Mouse (Mus musculus): ENCODE measurements around the gene Bcl11b. TPM values are rescaled to one million over a fixed set of nuclear protein-coding genes. Genes with fewer than 3 reads are reported as not detected.
A peak's percentile ranks its signal among the peaks of the same experiment; 100 is the strongest.

The Bcl11b gene
- polyA plus RNA-seq, 1 experiment from 2014 or later: 14.1 TPM

GRCm38 (mm10) chr12:107950667-107951179 is 52.7 kb downstream of the Bcl11b start:
- peak overlapping the region; percentile 59 for H3K4me2 ChIP-seq (replicated peaks)
- H3K36me3 ChIP-seq: peaks cover 5% of the 10 kb centered on the region; the same call in 1 of the 2 replicates
- peaks cover 69% of the 10 kb centered on the region for H3K4me1 ChIP-seq
- WGBS: 35% methylated on average over 20 of the region's 20 CpGs
- no peak overlapping the region for H3K27ac ChIP-seq
- H3K27me3 ChIP-seq: peaks cover 5% of the 10 kb centered on the region; the same call in 1 of the 2 replicates
- H3K9ac ChIP-seq: peak overlapping the region; percentile 10; the same call in 1 of the 2 replicates
- ATAC-seq (ENCODE audit: low FRiP score, low read depth): no peak
- no peaks in the 10 kb centered on the region for H3K9me3 ChIP-seq
- H3K4me3 ChIP-seq: no peak overlapping the region

- Histone ChIP-seq H3K27me3 (peaks cover 5% of the 10 kb centered on the region; the same call in 1 of the 2 replicates), H3K27ac (no peak overlapping the region), H3K9me3 (no peaks in the 10 kb centered on the region), H3K9ac (no peak overlapping the region), H3K36me3 (peaks cover 5% of the 10 kb centered on the region; the same call in 1 of the 2 replicates), H3K4me3 (no peak overlapping the region), H3K4me1 (peaks cover 58% of the 10 kb centered on the region), H3K4me2 (replicated peaks) (no peak overlapping the region)
- 60% methylated on average over 10 of the region's 10 CpGs for WGBS
- ATAC-seq (ENCODE audit: low FRiP score, low read depth): no peak
These were observed 54.0 kb downstream of the Bcl11b start for GRCm38 (mm10) chr12:107949416-107949815.

DNA sequence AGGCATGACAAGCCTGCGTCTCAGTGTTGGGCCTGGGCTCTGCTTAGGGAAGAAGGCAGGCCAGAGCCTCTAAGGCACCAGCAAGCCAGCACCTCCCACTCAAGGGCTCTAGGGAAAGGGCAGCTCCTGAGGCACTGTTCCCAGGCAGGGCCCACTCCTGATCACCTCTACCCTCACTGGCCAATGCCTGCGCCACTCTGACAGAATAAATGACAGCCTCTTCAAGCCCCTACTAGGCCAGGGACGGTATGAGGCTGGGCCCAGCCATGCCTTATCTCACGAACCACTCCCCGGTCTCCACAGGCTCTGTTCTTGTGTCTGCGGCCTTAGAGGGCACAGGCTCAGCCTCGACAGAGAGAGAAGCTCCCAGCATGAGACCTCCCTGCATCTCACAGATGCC is 61.3 kb downstream of the Bcl11b start:
- H3K36me3 ChIP-seq: 0 out of 2 replicates have a peak, but pooled peaks cover 5% of the 10 kb centered on the region
- no peaks in the 10 kb centered on the region for H3K9me3 ChIP-seq
- no peak overlapping the region for H3K27ac ChIP-seq
- H3K4me1 ChIP-seq: peaks cover 1% of the 10 kb centered on the region; the same call in 1 of the 2 replicates
- 83% methylated on average over 7 of the region's 7 CpGs for WGBS
- ATAC-seq (ENCODE audit: low FRiP score, low read depth): no peak
- no peak overlapping the region for H3K9ac ChIP-seq
- H3K27me3 ChIP-seq: no peaks in the 10 kb centered on the region
- no peak overlapping the region for H3K4me3 ChIP-seq
- H3K4me2 ChIP-seq (replicated peaks): no peak overlapping the region

DNA sequence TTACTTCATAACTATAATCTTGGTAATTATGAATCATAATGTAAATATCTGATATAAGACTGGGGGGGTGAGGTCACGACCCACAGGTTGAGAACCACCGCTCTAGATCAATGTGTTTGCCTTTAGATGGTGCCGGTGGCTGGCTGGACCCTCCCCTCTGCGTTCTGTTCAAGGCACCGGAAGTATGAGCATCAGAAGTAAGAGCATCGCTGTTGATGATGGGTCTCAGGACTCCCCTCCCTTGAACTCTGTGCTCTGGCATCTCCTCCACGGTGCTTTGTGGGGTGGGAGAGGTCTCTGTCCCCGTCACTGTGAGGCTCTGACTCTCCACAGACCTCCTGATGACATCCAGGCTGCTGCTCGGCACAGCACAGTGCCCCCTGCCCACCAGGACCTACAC is 62.6 kb downstream of the Bcl11b start:
- Histone ChIP-seq H3K9ac (no peak overlapping the region), H3K4me2 (replicated peaks) (no peak overlapping the region), H3K9me3 (no peaks in the 10 kb centered on the region), H3K4me1 (peaks cover 3% of the 10 kb centered on the region; the same call in 1 of the 2 replicates), H3K36me3 (0 out of 2 replicates have a peak, but pooled peaks cover under 1% of the 10 kb centered on the region), H3K27me3 (no peaks in the 10 kb centered on the region), H3K27ac (no peak overlapping the region), H3K4me3 (no peak overlapping the region)
- 91% methylated on average over 9 of the region's 9 CpGs for WGBS
- ATAC-seq (ENCODE audit: low FRiP score, low read depth): no peak

GRCm38 (mm10) chr12:107939177-107939576 is 64.2 kb downstream of the Bcl11b start:
- Histone ChIP-seq H3K27ac (no peak overlapping the region), H3K9ac (no peak overlapping the region), H3K9me3 (no peaks in the 10 kb centered on the region), H3K36me3 (no peaks in the 10 kb centered on the region), H3K27me3 (no peaks in the 10 kb centered on the region), H3K4me1 (peaks cover 4% of the 10 kb centered on the region), H3K4me2 (replicated peaks) (no peak overlapping the region), H3K4me3 (no peak overlapping the region)
- ATAC-seq (ENCODE audit: low FRiP score, low read depth): no peak
- 72% methylated on average over 4 of the region's 4 CpGs for WGBS

DNA sequence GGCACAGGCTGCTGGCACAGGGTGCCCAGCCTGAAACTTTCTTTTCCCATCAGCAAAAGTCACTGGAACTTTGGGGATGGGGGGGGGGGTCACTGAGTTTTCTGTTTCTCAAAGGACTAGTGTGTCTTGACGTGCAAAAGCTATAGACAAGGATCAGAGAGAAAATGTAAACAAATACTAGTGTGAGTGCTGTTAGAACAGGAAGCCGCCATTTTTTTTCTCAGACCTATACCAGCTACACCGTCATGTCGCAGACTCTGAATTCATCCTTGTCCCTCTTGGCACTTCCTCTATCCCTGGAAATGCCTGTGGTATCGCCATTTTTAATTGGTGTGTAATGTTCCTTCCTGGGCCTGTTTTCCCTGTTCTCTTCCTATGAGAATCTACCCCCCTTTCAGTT is 66.4 kb downstream of the Bcl11b start:
- no peak overlapping the region for H3K4me2 ChIP-seq (replicated peaks)
- ATAC-seq (ENCODE audit: low FRiP score, low read depth): no peak
- H3K4me1 ChIP-seq: peaks cover 25% of the 10 kb centered on the region
- H3K9ac ChIP-seq: no peak overlapping the region
- H3K27me3 ChIP-seq: no peaks in the 10 kb centered on the region
- H3K4me3 ChIP-seq: no peak overlapping the region
- H3K36me3 ChIP-seq: no peaks in the 10 kb centered on the region
- 85% methylated on average over 5 of the region's 5 CpGs for WGBS
- no peak overlapping the region for H3K27ac ChIP-seq
- H3K9me3 ChIP-seq: no peaks in the 10 kb centered on the region

DNA sequence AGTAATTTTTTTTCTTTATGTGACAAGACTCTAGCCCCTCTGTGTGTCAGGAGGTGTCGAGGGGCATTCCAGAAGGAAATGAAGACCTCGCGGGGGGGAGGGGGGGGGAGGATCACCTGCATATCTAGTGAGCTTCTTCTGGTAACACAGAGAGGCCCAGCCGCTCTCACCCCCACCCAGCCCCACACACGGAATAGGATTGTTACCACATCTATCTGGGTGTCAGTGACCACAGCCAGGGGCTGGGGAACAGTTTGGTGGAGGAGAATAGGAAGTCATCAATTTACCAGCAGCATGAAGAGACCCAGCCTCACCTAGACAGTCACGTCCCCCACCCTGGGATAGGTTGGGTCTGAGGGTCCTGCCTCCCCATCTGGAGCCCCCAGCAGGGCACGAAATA is 67.0 kb downstream of the Bcl11b start:
- Histone ChIP-seq H3K9ac (no peak overlapping the region), H3K4me1 (peaks cover 31% of the 10 kb centered on the region), H3K4me2 (replicated peaks) (no peak overlapping the region), H3K27ac (no peak overlapping the region), H3K9me3 (no peaks in the 10 kb centered on the region), H3K27me3 (no peaks in the 10 kb centered on the region), H3K36me3 (no peaks in the 10 kb centered on the region), H3K4me3 (no peak overlapping the region)
- ATAC-seq (ENCODE audit: low FRiP score, low read depth): no peak
- WGBS: 76% methylated on average over 7 of the region's 7 CpGs

DNA sequence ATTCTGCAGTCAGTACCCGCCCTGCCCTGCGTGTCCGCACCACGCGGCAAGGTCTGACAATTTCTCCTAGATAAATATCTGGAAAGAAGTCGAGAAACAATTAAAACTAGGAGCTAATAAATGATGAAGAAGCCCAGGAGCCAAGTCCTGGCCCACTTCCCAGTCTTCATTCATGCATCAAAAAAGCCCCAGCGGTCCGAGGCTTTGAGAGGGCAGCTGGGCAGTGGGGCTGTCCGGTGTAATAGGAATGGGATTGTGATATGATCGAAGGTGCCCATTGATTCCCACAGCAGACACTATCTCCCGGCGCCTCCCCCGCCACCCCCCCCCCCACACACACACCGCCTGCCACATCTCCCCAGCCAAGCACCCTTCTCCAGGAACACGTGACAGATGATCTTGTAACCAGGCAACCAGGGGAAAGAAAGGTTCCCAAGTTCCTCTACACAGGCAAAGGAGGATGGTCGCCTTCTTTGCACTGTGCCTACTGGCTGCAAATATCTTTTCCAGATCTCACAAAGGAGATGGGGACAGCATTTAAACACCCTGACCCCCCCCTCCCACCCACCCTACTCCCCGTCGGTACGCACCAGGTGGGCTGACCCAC is 68.5 kb downstream of the Bcl11b start:
- Histone ChIP-seq H3K4me3 (no peak overlapping the region), H3K4me2 (replicated peaks) (no peak overlapping the region), H3K27me3 (no peaks in the 10 kb centered on the region), H3K9ac (no peak overlapping the region), H3K36me3 (no peaks in the 10 kb centered on the region), H3K4me1 (peaks cover 46% of the 10 kb centered on the region), H3K27ac (no peak overlapping the region), H3K9me3 (no peaks in the 10 kb centered on the region)
- no peak for ATAC-seq (ENCODE audit: low FRiP score, low read depth)
- 77% methylated on average over 19 of the region's 19 CpGs for WGBS

- WGBS: 43% methylated on average over 12 of the region's 12 CpGs
- H3K4me2 ChIP-seq (replicated peaks): no peak overlapping the region
- peaks cover 74% of the 10 kb centered on the region for H3K4me1 ChIP-seq
These were observed 71.3 kb downstream of the Bcl11b start for GRCm38 (mm10) chr12:107932140-107932539.

GRCm38 (mm10) chr12:107931476-107931875 is 71.9 kb downstream of the Bcl11b start:
- WGBS: 62% methylated on average over 5 of the region's 5 CpGs
- Histone ChIP-seq H3K4me1 (peaks cover 77% of the 10 kb centered on the region), H3K27ac (peak overlapping the region; percentile 61), H3K4me3 (no peak overlapping the region), H3K9ac (no peak overlapping the region), H3K4me2 (replicated peaks) (peak overlapping the region; percentile 41), H3K27me3 (no peaks in the 10 kb centered on the region), H3K9me3 (no peaks in the 10 kb centered on the region), H3K36me3 (no peaks in the 10 kb centered on the region)
- no peak for ATAC-seq (ENCODE audit: low FRiP score, low read depth)

More at GRCm38 (mm10) chr12:107932140-107932539, 71.3 kb downstream of the Bcl11b start:
- no peak for ATAC-seq (ENCODE audit: low FRiP score, low read depth)
- no peaks in the 10 kb centered on the region for H3K9me3 ChIP-seq
- H3K27ac ChIP-seq: peak overlapping the region; percentile 61; the same call in 1 of the 2 replicates
- no peak overlapping the region for H3K9ac ChIP-seq
- no peak overlapping the region for H3K4me3 ChIP-seq
- H3K36me3 ChIP-seq: no peaks in the 10 kb centered on the region
- H3K27me3 ChIP-seq: no peaks in the 10 kb centered on the region

DNA sequence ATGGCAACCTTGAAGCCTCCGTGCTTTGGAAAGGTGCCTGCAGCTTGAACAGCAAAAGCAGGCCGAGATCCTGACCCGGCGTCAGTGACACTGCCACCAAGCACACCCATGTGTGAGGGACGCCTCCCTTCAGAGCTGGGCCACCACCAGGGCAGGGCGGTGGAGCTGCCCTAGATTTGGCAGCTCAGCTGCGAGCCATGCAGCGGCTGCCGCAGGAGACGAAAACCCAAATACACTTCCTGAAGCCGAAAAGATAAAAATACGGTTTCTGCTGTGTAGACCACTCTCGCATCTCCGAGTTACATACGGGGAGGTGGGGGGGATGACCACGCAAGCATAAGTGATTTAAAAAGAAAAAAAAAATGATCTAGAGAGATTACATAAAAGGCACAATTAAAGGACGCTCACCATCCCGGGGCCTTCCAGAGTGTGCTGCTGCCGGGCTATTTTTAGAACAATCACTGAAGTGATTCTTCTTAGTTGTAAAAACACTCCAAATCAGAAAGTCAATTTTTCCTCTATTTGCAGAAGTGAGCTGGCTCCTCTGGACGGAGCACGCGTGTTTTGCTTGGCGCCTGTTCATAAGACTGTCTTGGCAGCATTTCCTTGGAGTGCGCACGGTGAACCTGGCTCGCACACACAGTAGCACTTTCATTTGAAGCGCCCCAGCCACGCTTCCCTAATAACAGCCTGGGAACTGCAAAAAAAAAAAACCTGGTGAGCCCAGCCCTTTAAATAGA is 72.6 kb downstream of the Bcl11b start:
- H3K9ac ChIP-seq: no peak overlapping the region
- peaks cover 80% of the 10 kb centered on the region for H3K4me1 ChIP-seq
- peak overlapping the region; percentile 81 for H3K27ac ChIP-seq
- WGBS: 42% methylated on average over 28 of the region's 28 CpGs
- no peaks in the 10 kb centered on the region for H3K27me3 ChIP-seq
- H3K4me3 ChIP-seq: no peak overlapping the region
- peak; percentile 68 for ATAC-seq (ENCODE audit: low FRiP score, low read depth)
- no peaks in the 10 kb centered on the region for H3K9me3 ChIP-seq
- H3K36me3 ChIP-seq: no peaks in the 10 kb centered on the region
- peak overlapping the region; percentile 41 for H3K4me2 ChIP-seq (replicated peaks)

DNA sequence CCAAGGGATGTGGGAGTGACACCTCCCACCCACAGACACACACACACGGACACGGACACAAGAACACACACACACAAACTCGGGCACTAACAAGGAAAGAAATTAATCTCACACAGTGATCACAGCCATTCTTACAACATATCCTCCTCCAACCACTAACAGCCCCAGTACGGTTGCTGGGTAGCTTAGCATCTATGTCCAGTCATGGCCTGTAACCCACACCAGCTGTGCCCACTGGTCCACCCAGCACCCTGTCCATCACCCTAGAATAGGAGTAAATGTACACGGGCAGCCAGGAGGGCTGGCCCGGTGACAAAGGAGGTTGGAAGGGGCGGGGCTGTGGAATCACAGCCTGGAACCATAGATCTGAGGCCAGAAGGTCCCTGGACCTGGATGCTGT is 74.5 kb downstream of the Bcl11b start:
- peak overlapping the region; percentile 53 for H3K4me2 ChIP-seq (replicated peaks)
- no peaks in the 10 kb centered on the region for H3K27me3 ChIP-seq
- no peak for ATAC-seq (ENCODE audit: low FRiP score, low read depth)
- no peak overlapping the region for H3K4me3 ChIP-seq
- H3K27ac ChIP-seq: no peak overlapping the region
- 68% methylated on average over 7 of the region's 7 CpGs for WGBS
- H3K4me1 ChIP-seq: peaks cover 92% of the 10 kb centered on the region
- H3K9ac ChIP-seq: no peak overlapping the region
- no peaks in the 10 kb centered on the region for H3K9me3 ChIP-seq
- H3K36me3 ChIP-seq: no peaks in the 10 kb centered on the region

Data from limb, embryonic 13.5 days (tissue).